Mouse (Mus musculus): Measurements from ENCODE around the gene Slc7a7.

Slc7a7 gene

GRCm38 (mm10) chr14:54412629-54413170, 4.9 kb downstream of the Slc7a7 start:
- DNase-seq (ENCODE audit: low spot score) = no peak

GRCm38 (mm10) chr14:54412000-54412576, 5.5 kb downstream of the Slc7a7 start:
- DNase-seq (ENCODE audit: low spot score) = no peak

- DNase-seq (ENCODE audit: low spot score) = no peak
These were observed 7.4 kb downstream of the Slc7a7 start for GRCm38 (mm10) chr14:54409980-54410810.

GRCm38 (mm10) chr14:54409057-54409645, 8.4 kb downstream of the Slc7a7 start:
- no peak for DNase-seq (ENCODE audit: low spot score)

- no peak for DNase-seq (ENCODE audit: low spot score)
These were observed 9.1 kb downstream of the Slc7a7 start for GRCm38 (mm10) chr14:54408336-54409056.

GRCm38 (mm10) chr14:54401723-54402122, 15.9 kb downstream of the Slc7a7 start:
- no peak for DNase-seq (ENCODE audit: low spot score)

- no peak for DNase-seq (ENCODE audit: low spot score)
These were observed 18.6 kb downstream of the Slc7a7 start for GRCm38 (mm10) chr14:54398921-54399382.

GRCm38 (mm10) chr14:54398528-54398916, 19.1 kb downstream of the Slc7a7 start:
- DNase-seq (ENCODE audit: low spot score) = no peak

GRCm38 (mm10) chr14:54397872-54398527, 19.6 kb downstream of the Slc7a7 start:
- DNase-seq (ENCODE audit: low spot score) = no peak

- DNase-seq (ENCODE audit: low spot score) = no peak
These were observed 20.9 kb downstream of the Slc7a7 start for GRCm38 (mm10) chr14:54396685-54397084.

GRCm38 (mm10) chr14:54394309-54394708, 23.3 kb downstream of the Slc7a7 start:
- no peak for DNase-seq (ENCODE audit: low spot score)

- DNase-seq (ENCODE audit: low spot score) = no peak
These were observed 23.8 kb downstream of the Slc7a7 start for GRCm38 (mm10) chr14:54393794-54394193.

GRCm38 (mm10) chr14:54390843-54391242, 26.7 kb downstream of the Slc7a7 start:
- no peak for DNase-seq (ENCODE audit: low spot score)

GRCm38 (mm10) chr14:54387546-54387945, 30.0 kb downstream of the Slc7a7 start:
- DNase-seq (ENCODE audit: low spot score) = no peak

GRCm38 (mm10) chr14:54385968-54386618, 31.5 kb downstream of the Slc7a7 start:
- DNase-seq (ENCODE audit: low spot score) = no peak

- DNase-seq (ENCODE audit: low spot score) = no peak
These were observed 33.2 kb downstream of the Slc7a7 start for GRCm38 (mm10) chr14:54384396-54384795.

- no peak for DNase-seq (ENCODE audit: low spot score)
These were observed 34.2 kb downstream of the Slc7a7 start for GRCm38 (mm10) chr14:54383355-54383771.

- DNase-seq (ENCODE audit: low spot score) = no peak
These were observed 34.9 kb downstream of the Slc7a7 start for GRCm38 (mm10) chr14:54382641-54383040.

GRCm38 (mm10) chr14:54381816-54382215, 35.8 kb downstream of the Slc7a7 start:
- DNase-seq (ENCODE audit: low spot score) = no peak

- DNase-seq (ENCODE audit: low spot score) = no peak
These were observed 37.0 kb downstream of the Slc7a7 start for GRCm38 (mm10) chr14:54380616-54381015.

GRCm38 (mm10) chr14:54379571-54379970, 38.0 kb downstream of the Slc7a7 start:
- DNase-seq (ENCODE audit: low spot score) = no peak

Measured in urinary bladder, postnatal 10 days (tissue).